Mouse (Mus musculus): ENCODE measurements at regions not wholly inside any gene's neighbourhood (a gene's known extent, or its start where the extent isn't known, plus 50 kb on each side); places are given as distances from the start of the nearest gene placed in this dataset.

DNA sequence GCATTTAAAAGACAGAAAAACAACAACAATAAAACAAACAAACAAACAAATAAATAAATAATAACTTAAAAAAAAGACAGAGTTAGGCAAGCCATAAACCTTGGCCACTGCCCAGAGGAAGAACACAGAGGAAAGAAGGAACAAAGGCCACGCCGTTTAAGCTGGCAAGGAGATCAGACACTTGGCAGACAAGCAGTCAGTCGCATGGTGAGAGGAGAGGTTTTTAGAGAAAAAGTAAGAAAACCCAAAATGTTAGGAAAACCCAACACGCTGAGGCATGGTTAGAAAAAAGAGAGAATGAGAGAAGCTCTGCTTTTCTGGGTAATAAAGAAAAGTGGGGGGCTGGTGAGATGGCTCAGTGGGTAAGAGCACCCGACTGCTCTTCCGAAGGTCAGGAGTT lies 277.1 kb downstream of the Psat1 start:
- no peak overlapping the region for H3K4me2 ChIP-seq
- H3K27ac ChIP-seq = no peak overlapping the region
- H3K27me3 ChIP-seq = no peaks in the 10 kb centered on the region
- H3K9me3 ChIP-seq = no peaks in the 10 kb centered on the region
- H3K9ac ChIP-seq = no peak overlapping the region
- no peak overlapping the region for H3K4me3 ChIP-seq
- WGBS = 85% methylated on average over 6 of the region's 6 CpGs
- no peaks in the 10 kb centered on the region for H3K36me3 ChIP-seq
- 0 out of 2 replicates have a peak, but pooled peaks cover 3% of the 10 kb centered on the region for H3K4me1 ChIP-seq
- ATAC-seq (ENCODE audit: insufficient number of reproducible peaks, insufficient read depth, low FRiP score, low TSS enrichment, low read depth) = no peak

DNA sequence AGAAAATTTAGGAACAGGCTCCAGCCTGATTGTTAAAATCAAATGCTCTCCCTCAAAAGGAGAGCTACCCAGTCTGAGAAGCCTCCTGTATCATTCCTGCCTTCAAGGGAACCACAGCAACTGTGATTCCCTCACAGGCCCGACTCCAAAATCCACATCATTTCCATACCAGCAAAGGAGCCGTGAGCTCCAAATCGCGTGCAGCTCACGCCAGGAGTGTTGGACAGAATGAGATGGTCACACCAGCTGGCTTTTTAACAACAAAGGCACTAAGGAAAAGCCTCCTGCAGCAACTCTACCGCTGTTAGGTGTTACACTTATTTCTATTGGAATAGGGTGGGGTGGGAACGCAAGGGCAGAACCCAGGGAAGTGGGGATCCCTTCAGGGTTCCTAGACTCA lies 277.6 kb downstream of the Psat1 start:
- 86% methylated on average over 7 of the region's 7 CpGs for WGBS
- no peak for ATAC-seq (ENCODE audit: insufficient number of reproducible peaks, insufficient read depth, low FRiP score, low TSS enrichment, low read depth)
- no peak overlapping the region for H3K4me3 ChIP-seq
- H3K27me3 ChIP-seq = no peaks in the 10 kb centered on the region
- H3K9me3 ChIP-seq = no peaks in the 10 kb centered on the region
- 0 out of 2 replicates have a peak, but pooled peaks cover 3% of the 10 kb centered on the region for H3K4me1 ChIP-seq
- no peak overlapping the region for H3K4me2 ChIP-seq
- no peak overlapping the region for H3K27ac ChIP-seq
- H3K36me3 ChIP-seq = no peaks in the 10 kb centered on the region
- H3K9ac ChIP-seq = no peak overlapping the region

DNA sequence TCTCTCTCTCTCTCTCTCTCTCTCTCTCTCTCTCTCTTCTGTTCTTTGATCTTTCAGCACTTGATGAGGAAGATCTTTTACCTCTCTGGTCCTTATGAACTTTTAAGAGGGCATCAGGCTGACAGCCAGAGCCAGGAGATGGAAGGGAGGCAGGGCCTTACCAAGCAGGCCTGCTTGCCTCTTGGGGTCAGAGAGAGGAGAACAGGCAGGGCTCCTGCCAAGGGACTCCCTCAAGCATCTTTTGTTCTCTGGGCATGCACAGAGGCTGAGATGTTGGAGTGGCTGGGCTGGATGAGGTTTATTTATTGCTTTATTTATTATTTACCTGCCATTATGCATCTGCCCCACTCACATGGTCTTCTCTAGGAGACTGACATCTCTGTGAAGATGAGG lies 278.5 kb downstream of the Psat1 start:
- H3K27ac ChIP-seq = no peak overlapping the region
- no peak for ATAC-seq (ENCODE audit: insufficient number of reproducible peaks, insufficient read depth, low FRiP score, low TSS enrichment, low read depth)
- no peaks in the 10 kb centered on the region for H3K27me3 ChIP-seq

DNA sequence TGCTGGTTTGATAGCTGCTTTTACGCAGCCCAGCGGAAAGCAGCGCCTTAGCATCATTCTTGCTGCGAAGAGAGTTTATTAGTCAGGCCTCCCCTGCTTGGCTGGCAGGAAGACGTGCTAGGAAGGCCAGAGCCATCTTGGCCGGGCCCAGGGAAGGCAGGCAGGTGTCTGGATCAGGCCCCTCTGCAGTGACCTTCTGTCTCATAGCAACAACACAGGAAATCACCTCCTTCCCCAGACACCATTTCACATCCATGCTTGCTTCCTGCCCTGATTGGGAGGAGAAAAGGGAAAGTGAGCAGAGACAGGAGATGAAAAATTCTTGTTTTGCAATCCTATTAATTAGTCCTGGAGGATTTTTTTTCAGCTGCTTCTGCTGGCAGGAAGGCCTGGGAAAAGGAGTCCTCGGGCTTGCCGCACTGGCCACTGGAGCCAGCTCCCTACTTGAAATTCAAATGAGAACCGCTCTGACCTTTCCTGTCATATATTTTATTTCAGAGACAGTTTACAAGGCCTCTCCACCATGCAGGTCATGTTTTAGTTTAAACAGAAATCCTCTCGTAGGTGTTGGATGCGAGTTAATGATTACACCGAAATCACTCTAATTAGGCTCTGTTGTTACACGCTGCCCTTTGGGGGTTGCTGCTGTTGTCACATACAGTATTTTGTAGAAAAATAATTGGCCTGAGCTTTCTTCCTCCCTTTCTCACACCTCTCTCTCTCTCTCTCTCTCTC lies 279.1 kb downstream of the Psat1 start:
- no peak overlapping the region for H3K27ac ChIP-seq
- 0 out of 2 replicates have a peak, but pooled peaks cover 3% of the 10 kb centered on the region for H3K4me1 ChIP-seq
- no peak for ATAC-seq (ENCODE audit: insufficient number of reproducible peaks, insufficient read depth, low FRiP score, low TSS enrichment, low read depth)
- no peak overlapping the region for H3K9ac ChIP-seq
- H3K27me3 ChIP-seq = no peaks in the 10 kb centered on the region
- H3K4me2 ChIP-seq = no peak overlapping the region
- no peaks in the 10 kb centered on the region for H3K9me3 ChIP-seq
- H3K4me3 ChIP-seq = no peak overlapping the region
- H3K36me3 ChIP-seq = no peaks in the 10 kb centered on the region
- 53% methylated on average over 13 of the region's 13 CpGs for WGBS

More for the DNA sequence above, 278.5 kb downstream of the Psat1 start:
- Histone ChIP-seq H3K4me2 (no peak overlapping the region), H3K4me3 (no peak overlapping the region), H3K9me3 (no peaks in the 10 kb centered on the region), H3K9ac (no peak overlapping the region), H3K36me3 (no peaks in the 10 kb centered on the region), H3K4me1 (0 out of 2 replicates have a peak, but pooled peaks cover 3% of the 10 kb centered on the region)

DNA sequence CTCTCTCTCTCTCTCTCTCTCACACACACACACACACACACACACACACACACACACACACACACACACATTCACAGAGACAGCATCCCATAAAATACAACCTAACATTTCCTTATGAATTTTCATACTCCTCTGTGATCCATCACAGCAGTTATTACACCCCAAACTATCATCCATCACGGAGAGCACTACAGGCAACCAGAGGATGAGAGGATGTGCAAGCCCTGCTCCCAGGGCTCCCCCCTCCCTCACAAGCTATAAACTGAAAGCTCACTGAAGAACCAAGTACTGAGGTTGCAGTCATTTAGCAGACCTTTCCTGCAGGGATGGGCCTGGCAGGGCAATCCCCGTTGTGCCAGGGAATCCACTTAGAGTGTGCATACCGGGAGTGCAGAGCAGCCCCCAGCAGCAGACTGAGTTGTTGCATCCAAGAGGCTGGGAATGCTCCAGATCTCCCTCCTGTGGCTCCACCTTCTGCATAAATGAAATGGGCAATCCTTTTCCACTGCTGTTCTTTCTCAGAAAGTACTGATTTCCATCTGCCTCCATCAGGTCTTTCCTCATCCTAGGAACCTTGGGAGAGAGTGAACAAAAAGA lies 283.4 kb downstream of the Psat1 start:
- Histone ChIP-seq H3K27me3 (no peaks in the 10 kb centered on the region), H3K9me3 (no peaks in the 10 kb centered on the region), H3K27ac (no peak overlapping the region), H3K9ac (no peak overlapping the region), H3K4me1 (0 out of 2 replicates have a peak, but pooled peaks cover 3% of the 10 kb centered on the region), H3K4me3 (no peak overlapping the region), H3K36me3 (no peaks in the 10 kb centered on the region), H3K4me2 (no peak overlapping the region)
- no peak for ATAC-seq (ENCODE audit: insufficient number of reproducible peaks, insufficient read depth, low FRiP score, low TSS enrichment, low read depth)
- 55% methylated on average over 3 of the region's 3 CpGs for WGBS

DNA sequence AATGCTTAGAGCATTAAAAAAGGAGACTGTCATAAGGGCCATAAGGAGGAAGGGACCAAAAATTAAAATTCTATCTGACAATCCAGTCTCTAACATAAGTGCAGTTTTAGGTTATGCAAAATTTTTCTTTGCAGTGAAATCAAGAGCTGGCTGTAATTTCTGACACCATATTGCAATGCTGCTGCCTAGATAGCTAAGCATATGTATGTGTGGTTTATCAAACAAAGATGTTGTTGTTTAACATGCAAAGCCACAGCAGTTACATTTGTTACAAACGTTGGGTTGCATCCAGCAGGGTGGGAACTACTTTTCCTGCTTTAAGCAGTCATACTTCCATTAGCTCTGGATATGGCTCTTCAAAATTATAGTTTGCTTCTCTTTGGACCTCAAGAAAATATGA lies 288.5 kb downstream of the Psat1 start:
- WGBS = 37% methylated on average over 1 of the region's 1 CpGs
- Histone ChIP-seq H3K9ac (no peak overlapping the region), H3K36me3 (no peaks in the 10 kb centered on the region), H3K27ac (no peak overlapping the region), H3K4me3 (no peak overlapping the region), H3K4me1 (no peaks in the 10 kb centered on the region), H3K27me3 (no peaks in the 10 kb centered on the region), H3K4me2 (no peak overlapping the region), H3K9me3 (no peaks in the 10 kb centered on the region)
- ATAC-seq (ENCODE audit: insufficient number of reproducible peaks, insufficient read depth, low FRiP score, low TSS enrichment, low read depth) = no peak

DNA sequence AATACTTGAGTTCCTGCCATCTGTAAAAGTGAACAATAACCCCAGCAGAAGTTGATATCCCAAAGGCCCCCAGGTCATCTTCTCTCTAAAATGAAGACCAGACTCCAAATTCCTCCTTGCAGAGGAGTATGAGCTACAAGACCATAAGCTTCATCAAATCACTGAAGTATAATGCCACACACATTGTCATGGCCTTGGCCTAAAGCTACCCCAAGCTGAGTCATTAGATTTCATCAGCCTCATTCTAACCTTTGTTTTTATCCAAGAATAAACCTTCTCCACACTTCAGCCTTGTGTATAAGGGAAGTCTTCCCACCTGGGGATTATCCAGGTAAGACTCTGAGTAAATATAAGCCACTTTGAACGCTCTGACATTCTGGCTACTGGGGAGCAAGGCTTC lies 289.3 kb downstream of the Psat1 start:
- ATAC-seq (ENCODE audit: insufficient number of reproducible peaks, insufficient read depth, low FRiP score, low TSS enrichment, low read depth) = no peak
- Histone ChIP-seq H3K4me3 (no peak overlapping the region), H3K4me1 (no peaks in the 10 kb centered on the region), H3K9ac (no peak overlapping the region), H3K27ac (no peak overlapping the region), H3K36me3 (no peaks in the 10 kb centered on the region), H3K27me3 (no peaks in the 10 kb centered on the region), H3K4me2 (no peak overlapping the region), H3K9me3 (no peaks in the 10 kb centered on the region)
- 86% methylated on average over 1 of the region's 1 CpGs for WGBS

DNA sequence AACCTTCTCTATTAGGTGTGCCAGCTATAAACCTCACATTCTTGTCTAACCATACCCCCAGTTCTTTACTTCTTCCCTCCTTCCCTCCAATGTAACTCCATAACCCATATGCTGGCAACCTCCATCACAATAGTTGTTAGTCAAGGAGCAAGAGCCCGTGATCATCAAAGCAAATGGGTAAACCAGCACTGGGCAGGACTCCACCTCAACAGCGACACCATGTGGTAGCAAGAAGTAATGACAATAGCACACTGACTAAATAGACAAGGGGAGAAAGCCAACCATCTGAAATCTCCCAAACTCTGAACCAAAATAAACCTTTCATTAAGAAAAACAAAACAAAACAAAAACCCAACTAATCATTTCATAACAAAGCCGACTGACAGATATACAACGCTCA lies 297.8 kb downstream of the Psat1 start:
- Histone ChIP-seq H3K27me3 (0 out of 2 replicates have a peak, but pooled peaks cover 9% of the 10 kb centered on the region), H3K9me3 (no peaks in the 10 kb centered on the region), H3K9ac (no peak overlapping the region), H3K4me1 (0 out of 2 replicates have a peak, but pooled peaks cover 7% of the 10 kb centered on the region), H3K4me2 (no peak overlapping the region), H3K27ac (no peak overlapping the region), H3K4me3 (no peak overlapping the region), H3K36me3 (no peaks in the 10 kb centered on the region)
- 19% methylated on average over 4 of the region's 4 CpGs for WGBS
- ATAC-seq (ENCODE audit: insufficient number of reproducible peaks, insufficient read depth, low FRiP score, low TSS enrichment, low read depth) = no peak

DNA sequence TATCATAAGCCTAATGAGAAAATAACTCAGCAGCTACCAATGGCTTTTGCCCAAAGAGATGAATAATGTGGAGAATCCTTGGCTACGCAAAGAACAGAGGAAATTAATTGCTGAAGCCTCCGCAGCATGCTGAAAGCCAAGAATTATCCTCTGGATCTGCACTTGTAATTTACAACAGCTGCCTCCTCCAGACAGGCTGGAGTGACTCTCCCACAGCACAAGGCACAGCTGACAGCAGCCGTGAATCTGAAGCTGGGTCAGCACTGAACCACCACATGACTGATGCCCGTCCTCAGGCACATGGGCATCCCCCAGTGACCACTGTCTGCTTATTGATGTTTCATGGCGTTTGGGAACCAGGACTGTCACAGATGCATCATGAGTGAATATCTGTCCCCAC lies 299.8 kb downstream of the Psat1 start:
- H3K36me3 ChIP-seq = no peaks in the 10 kb centered on the region
- peaks cover 16% of the 10 kb centered on the region; the same call in 1 of the 2 replicates for H3K27me3 ChIP-seq
- no peak for ATAC-seq (ENCODE audit: insufficient number of reproducible peaks, insufficient read depth, low FRiP score, low TSS enrichment, low read depth)
- H3K4me2 ChIP-seq = 0 out of 2 replicates have a peak overlapping the region, but pooled peaks have one; percentile 11
- H3K9me3 ChIP-seq = no peaks in the 10 kb centered on the region
- H3K9ac ChIP-seq = no peak overlapping the region
- no peak overlapping the region for H3K27ac ChIP-seq
- H3K4me3 ChIP-seq = no peak overlapping the region
- 0 out of 2 replicates have a peak, but pooled peaks cover 7% of the 10 kb centered on the region for H3K4me1 ChIP-seq
- 32% methylated on average over 5 of the region's 5 CpGs for WGBS

DNA sequence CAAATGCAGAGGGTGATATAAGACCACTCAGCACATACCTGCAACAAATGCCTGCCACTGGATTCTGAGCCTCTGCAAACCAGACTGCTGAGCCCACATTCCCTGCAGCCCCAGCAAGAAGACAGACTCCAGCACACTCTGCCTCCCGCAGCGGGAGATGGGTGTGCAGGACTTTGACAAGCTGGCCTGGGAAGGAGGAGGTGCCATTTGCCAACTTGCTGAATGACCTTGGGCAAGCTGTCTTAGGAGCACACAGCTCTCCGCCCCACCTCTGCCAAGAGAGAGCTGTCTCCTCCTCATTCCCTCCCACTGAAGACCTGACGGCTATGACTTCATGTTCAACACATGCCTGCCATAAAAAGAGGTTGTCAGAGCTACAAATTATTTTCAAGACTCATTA lies 302.4 kb downstream of the Psat1 start:
- ATAC-seq (ENCODE audit: insufficient number of reproducible peaks, insufficient read depth, low FRiP score, low TSS enrichment, low read depth) = no peak
- 66% methylated on average over 4 of the region's 4 CpGs for WGBS
- Histone ChIP-seq H3K4me3 (no peak overlapping the region), H3K9me3 (no peaks in the 10 kb centered on the region), H3K27me3 (peaks cover 9% of the 10 kb centered on the region; the same call in 1 of the 2 replicates), H3K4me1 (0 out of 2 replicates have a peak, but pooled peaks cover 7% of the 10 kb centered on the region), H3K4me2 (no peak overlapping the region), H3K36me3 (no peaks in the 10 kb centered on the region), H3K9ac (no peak overlapping the region), H3K27ac (no peak overlapping the region)

DNA sequence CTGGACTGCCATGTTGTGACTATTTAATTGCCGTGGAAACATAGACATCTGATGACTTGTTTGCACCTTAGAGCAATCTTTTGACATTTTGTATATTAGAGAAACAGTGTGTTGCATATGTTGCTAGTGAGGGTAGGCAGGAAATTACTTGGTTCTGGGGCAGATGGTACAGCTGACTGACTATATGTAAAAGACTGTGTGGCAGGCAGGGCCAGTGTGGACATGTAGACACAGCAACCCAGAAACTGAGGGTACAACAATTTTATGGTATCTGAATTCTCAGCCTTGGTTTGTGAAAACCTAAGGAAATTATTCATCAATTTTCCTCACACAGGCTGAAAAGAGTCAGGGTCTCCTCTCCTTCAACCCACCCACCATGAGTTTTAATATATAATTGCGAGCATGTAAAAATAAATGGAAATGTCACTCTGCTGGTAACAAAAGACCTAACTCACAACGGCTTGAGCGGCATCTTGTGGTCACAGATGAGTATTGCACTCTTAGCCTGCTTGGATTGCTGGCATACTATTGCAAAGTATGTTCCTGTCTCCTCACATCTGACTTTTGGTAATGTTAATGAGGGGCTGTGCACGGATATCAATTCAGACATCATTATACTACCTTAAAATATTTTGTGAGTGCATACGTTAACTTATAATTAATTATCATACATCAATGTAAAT lies 329.8 kb downstream of the Psat1 start:
- H3K9ac ChIP-seq = no peak overlapping the region
- no peaks in the 10 kb centered on the region for H3K36me3 ChIP-seq
- H3K27me3 ChIP-seq = peaks cover 24% of the 10 kb centered on the region
- H3K4me2 ChIP-seq = no peak overlapping the region
- 17% methylated on average over 6 of the region's 6 CpGs for WGBS
- no peak for ATAC-seq (ENCODE audit: insufficient number of reproducible peaks, insufficient read depth, low FRiP score, low TSS enrichment, low read depth)
- H3K9me3 ChIP-seq = no peaks in the 10 kb centered on the region
- no peak overlapping the region for H3K4me3 ChIP-seq
- peaks cover 8% of the 10 kb centered on the region; the same call in 1 of the 2 replicates for H3K4me1 ChIP-seq
- no peak overlapping the region for H3K27ac ChIP-seq
